Mouse (Mus musculus): Measurements from ENCODE around the gene Men1.
A peak's percentile ranks its signal among the peaks of the same experiment; 100 is the strongest.
"Not testable (repeated sequence)": the region's sequence is repeated elsewhere in the genome, so short reads cannot be mapped to it uniquely, and the experiment has no call there.

Men1 gene

GRCm38 (mm10) chr19:6334673-6335457, at the start of gene Men1:
Gene Men1, plus strand, starts transcription at chr19:6334979.
- DNase-seq, result peak; percentile 94

GRCm38 (mm10) chr19:6285226-6285625, 49.6 kb upstream of the Men1 start:
- DNase-seq, result peak; percentile 46

- peak; percentile 43 for DNase-seq
Measured at GRCm38 (mm10) chr19:6285632-6286433, 48.9 kb upstream of the Men1 start.

DNA sequence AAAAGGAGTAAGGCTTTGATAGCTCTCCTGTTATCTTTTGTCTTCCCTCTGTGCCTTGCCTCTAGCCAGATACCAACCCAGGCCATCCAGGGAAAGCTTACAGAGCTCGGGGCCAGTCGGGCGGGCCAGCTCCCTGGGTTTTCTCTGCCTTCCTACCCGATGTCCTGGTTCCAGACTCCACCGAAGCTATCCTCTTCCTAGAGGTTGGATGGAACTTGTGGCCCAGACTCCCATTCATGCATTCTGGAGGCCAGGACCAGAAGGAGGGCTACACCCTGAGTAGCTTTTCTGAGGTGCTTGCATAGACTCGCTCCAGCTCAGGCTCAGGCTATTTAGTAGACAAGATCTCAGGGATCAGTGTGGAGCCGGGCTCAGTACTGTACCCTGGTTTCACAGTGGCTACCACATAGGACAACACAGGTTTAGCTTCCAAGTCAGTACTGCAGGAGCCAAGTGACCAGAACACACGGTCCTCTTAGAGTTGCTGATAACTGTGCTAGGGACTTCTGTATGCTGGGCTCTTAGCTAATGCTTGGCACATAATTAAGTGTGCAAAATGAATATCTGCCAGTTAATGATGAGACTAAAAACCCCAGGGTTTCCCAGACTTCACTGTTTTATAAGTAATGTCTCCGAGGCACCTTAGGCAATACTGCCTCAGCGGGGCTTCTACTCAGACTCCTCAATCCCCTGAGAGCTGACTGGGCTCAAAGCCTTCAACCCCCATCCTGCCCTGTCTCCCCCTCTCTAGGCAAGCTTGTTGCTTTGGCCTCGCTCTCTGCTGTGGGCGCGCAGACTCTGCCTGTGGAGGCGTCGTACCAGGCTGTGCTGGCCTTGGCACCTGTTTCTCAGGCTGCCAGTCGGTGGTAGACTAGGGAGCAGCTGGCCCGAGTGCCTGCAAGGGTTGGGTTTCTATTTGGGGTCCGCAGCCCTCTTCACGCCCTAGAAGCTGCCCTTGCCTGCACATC, 48.1 kb upstream of the Men1 start:
- DNase-seq, result peak; percentile 82

DNA sequence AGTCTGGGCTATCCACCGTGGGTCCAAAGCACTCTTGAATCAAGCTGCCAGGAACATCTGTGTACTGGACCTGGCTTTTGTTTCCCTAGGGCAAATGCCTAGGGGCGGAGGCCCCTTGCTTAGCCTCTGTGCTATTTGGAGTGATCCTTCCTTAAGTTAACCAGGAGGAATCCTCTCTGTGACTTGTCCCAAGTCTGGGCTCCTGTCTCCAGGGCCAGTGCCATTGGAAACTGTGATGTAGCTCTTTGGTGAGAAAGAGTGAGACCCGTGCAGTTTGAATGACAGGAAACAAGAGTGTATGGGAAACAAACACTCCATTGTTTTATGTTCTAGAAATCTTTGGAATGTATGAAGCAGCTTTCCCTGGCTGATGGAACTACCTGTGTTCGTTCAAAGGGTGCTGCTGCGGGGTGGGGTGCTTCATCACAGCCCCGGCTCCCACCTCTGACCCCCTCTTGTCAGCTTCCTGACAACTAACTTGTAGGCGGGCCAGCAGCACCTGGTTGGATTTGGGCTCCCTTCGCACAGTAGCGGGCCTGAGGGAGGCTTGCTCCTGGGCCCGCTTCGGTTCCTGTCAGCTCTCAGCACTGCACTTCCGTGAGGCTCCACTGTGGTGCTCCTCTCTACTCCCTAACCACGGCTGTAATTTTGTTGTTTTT, 46.4 kb upstream of the Men1 start:
- DNase-seq, result peak; percentile 47

DNA sequence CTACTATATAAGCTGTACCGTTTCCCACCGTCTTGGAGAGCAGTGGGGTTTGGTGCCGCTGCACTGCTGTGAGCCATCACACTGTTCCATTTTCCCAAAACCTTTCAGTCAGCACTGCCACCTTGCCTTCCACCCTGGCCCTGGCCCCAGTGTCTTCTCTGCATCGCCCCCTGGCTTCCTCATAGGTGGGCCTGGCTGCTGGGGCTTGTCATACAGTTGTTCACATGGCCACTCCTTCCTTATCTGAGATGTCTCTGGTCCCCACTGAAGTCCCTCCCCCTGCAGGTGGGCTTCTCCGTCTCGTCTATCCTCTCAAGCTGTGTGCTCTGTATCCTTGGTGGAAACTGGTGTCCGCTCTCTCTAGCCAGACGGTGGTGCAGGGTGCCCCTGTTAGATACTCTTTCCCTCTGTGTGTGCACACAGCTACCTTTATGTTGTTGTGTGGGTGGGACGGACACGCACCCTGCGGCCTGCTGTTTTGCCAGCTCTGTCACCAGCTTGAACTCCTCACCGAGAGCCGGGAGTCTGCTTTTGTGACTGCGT, 45.0 kb upstream of the Men1 start:
- peak; percentile 58 for DNase-seq

DNA sequence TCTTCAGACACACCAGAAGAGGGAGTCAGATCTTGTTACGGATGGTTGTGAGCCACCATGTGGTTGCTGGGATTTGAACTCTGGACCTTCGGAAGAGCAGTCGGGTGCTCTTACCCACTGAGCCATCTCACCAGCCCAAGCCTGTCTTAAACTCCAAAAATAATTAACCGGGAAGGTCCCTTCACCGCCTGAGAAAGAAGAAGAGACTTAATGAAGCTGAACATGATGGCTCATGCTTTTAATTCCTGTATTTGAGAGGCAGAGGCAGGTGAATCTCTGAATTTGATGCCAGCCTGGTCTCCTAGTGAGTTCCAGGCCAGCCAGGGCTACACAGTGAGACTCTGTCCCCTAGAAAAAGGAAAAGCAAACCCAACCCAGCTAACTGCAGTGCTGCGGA, 44.1 kb upstream of the Men1 start:
- not testable (repeated sequence) for DNase-seq

DNA sequence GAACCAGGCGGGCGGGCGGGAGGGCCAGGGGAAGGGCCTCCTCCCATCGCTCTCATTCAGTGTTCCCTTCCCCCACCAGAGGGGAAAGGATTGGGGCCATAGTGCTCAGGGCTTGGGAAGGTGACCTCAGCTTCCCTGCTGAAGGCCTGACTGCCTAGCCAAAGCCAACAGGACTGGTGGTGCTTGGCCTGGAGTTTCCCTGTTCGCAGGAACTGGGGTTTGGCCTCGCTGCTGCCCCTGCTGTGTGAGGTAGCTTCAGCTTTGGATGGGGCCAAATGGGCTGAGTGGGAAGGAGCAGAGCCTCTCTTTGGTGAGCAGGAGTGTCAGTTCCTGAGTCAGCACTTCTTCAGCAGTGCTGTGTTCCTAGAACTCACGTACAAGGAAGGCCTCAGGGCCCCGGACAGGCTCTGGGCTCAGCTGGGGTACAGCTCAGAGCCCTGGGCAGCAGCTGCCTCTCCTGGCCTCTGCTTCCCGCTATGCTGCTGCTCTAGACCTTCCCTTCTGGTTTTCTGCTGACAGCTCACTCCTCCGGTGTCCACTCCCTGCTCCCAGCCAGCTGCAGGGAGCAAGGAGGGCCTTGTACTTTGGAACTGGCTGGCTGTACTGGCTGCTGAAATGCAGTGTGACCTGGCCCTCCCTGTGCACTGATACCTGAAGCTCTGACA, 43.5 kb upstream of the Men1 start:
- peak; percentile 90 for DNase-seq

DNA sequence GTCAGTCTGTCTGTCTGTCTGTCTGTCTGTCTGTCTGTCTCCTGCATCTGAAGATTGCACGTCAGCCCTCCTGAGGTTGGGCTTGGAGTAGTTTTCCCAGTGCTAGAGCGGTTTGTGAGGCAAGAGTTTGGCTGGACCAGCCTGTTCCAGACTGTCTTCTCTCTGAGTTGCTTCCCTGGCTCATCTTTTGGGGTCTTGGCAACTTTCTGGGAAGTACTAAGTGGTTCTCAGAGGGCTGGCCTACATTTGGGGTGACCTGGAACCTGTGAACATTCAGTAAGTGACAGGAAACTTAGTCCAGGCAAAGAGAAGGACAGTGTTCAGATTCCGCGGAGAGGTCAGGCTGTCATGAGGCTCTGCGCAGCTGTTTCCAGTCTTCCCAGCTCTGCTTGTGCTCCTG, 42.5 kb upstream of the Men1 start:
- no peak for DNase-seq

GRCm38 (mm10) chr19:6294301-6294700, 40.5 kb upstream of the Men1 start:
- no peak for DNase-seq

- no peak for DNase-seq
Measured at GRCm38 (mm10) chr19:6296551-6297210, 38.1 kb upstream of the Men1 start.

- DNase-seq, result no peak
Measured at GRCm38 (mm10) chr19:6297641-6298040, 37.1 kb upstream of the Men1 start.

- DNase-seq, result no peak
Measured at GRCm38 (mm10) chr19:6299003-6299402, 35.8 kb upstream of the Men1 start.

- no peak for DNase-seq
Measured at GRCm38 (mm10) chr19:6299450-6300267, 35.1 kb upstream of the Men1 start.

DNA sequence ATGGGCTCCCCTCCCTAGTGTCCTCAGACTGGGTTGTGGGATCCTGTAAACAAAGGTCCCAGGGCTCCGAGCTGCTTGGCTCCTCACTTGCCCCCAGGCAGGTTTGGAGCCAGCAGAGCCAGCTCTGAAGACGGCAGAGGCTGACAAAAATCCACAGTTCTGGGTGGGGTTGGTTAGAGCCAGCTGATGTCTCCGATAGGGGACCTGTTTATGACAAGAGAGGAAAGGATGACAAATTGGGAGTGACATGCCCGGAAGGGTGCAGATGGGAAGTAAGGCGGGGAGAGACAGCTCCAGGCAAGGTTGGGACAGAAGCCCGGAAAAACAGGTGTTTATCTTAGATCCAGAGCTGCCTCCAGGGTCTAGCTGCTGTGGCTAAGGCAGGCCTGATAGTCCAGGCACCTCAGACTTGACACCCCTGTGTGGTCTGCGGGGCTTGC, 34.4 kb upstream of the Men1 start:
- DNase-seq, result no peak

- DNase-seq, result no peak
Measured at GRCm38 (mm10) chr19:6302114-6302513, 32.7 kb upstream of the Men1 start.

DNA sequence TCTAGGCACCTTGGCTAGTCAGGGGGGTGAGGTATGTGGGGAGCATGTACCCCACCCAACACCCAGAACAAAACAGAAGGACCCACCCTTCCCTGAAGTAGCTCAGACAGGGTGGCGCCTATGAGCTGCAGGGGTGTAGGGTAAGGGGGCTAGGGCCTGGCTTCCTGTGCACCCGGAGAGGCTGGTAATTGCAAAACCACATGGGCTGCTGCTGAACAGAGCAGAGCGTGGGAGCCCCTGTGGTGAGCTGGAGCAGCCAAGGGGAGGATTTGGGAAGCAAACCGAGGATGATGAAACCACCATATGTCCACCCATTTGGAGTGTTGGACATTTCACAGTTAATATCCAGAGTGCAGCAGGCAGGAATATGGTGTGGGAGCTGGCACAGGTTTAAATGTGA, 32.3 kb upstream of the Men1 start:
- peak; percentile 95 for DNase-seq

DNA sequence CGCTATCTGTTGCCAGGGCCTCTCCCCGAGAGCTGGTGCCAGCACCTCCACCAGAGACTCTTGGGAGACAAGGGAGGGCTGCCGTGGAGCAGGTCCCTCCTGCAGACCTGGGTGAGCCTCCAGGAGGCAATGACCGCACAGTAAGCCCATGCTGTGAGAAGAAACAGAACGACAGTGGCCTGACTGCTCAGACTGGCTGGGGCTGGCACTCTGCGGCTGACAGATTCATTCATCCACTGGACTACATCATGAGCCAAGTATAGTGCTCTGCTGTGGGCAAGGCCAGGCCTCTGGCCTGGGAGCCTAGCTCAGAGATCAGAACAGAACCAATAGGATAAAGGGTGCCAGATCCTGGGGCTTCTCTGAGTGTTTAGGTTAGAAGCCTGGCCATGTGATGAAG, 30.9 kb upstream of the Men1 start:
- peak; percentile 77 for DNase-seq

GRCm38 (mm10) chr19:6304787-6305516, 29.8 kb upstream of the Men1 start:
- DNase-seq, result peak; percentile 90

Data from cerebellum, adult 11-12 months (tissue).